Mouse (Mus musculus): ENCODE measurements around the gene AL732309.1. TPM values are rescaled to one million over a fixed set of nuclear protein-coding genes. Genes with fewer than 3 reads are reported as not detected.

AL732309.1 gene
- 5.0 and 5.7 TPM in 2 replicates for polyA plus RNA-seq (2014; fragmentation: Nextera tagmentation; extraction: Ambion mirVana)

GRCm38 (mm10) chr2:25246183-25247072, at the start of gene AL732309.1:
TSS of gene AL732309.1 (minus strand) at chr2:25246863.
- no peak for ATAC-seq (replicated peaks; ENCODE audit: low FRiP score, low TSS enrichment, low read depth)
- H3K4me3 ChIP-seq (ENCODE audit: low read depth, low read length), result no peak within 1 kb of the TSS

GRCm38 (mm10) chr2:25293706-25294105, 47.0 kb upstream of the AL732309.1 start:
- peaks cover 9% of the 10 kb centered on the region; the same call in 1 of the 2 replicates for H3K4me1 ChIP-seq (replicated peaks; ENCODE audit: control insufficient read depth, insufficient read depth, low read length)
- WGBS, result 68% methylated on average over 9 of the region's 9 CpGs
- no peaks in the 10 kb centered on the region for H3K36me3 ChIP-seq (ENCODE audit: control insufficient read depth, insufficient read depth, low read length)
- H3K27ac ChIP-seq (ENCODE audit: low read depth), result no peak overlapping the region
- no peak for DNase-seq (ENCODE audit: low spot score)
- H3K9me3 ChIP-seq (ENCODE audit: control insufficient read depth, low read length), result no peaks in the 10 kb centered on the region
- H3K9ac ChIP-seq (ENCODE audit: low read length), result no peak overlapping the region
- H3K4me2 ChIP-seq (ENCODE audit: low read length), result no peak overlapping the region
- no peak overlapping the region for H3K4me3 ChIP-seq (ENCODE audit: low read depth, low read length)
- ATAC-seq (replicated peaks; ENCODE audit: low FRiP score, low TSS enrichment, low read depth), result no peak
- H3K27me3 ChIP-seq (replicated peaks; ENCODE audit: control insufficient read depth, insufficient read depth, low read length), result peaks cover 59% of the 10 kb centered on the region

More at GRCm38 (mm10) chr2:25246183-25247072, at the start of gene AL732309.1:
- Histone ChIP-seq H3K4me2 (ENCODE audit: low read length) (no peak within 1 kb of the TSS), H3K9ac (ENCODE audit: low read length) (no peak within 1 kb of the TSS), H3K4me1 (replicated peaks; ENCODE audit: control insufficient read depth, insufficient read depth, low read length) (no peaks in the 10 kb centered on the region; the same call in 1 of the 2 replicates), H3K27ac (ENCODE audit: low read depth) (no peak within 1 kb of the TSS), H3K27me3 (replicated peaks; ENCODE audit: control insufficient read depth, insufficient read depth, low read length) (peaks cover 17% of the 10 kb centered on the region), H3K36me3 (ENCODE audit: control insufficient read depth, insufficient read depth, low read length) (peaks cover 34% of the 10 kb centered on the region), H3K9me3 (ENCODE audit: control insufficient read depth, low read length) (no peaks in the 10 kb centered on the region)
- DNase-seq (ENCODE audit: low spot score), result no peak
- 85% methylated on average over 10 of the region's 10 CpGs for WGBS

- Histone ChIP-seq H3K4me1 (replicated peaks; ENCODE audit: control insufficient read depth, insufficient read depth, low read length) (peaks cover 9% of the 10 kb centered on the region; the same call in 1 of the 2 replicates), H3K4me2 (ENCODE audit: low read length) (no peak overlapping the region), H3K4me3 (ENCODE audit: low read depth, low read length) (0 out of 2 replicates have a peak overlapping the region, but pooled peaks have one; percentile 23), H3K9ac (ENCODE audit: low read length) (no peak overlapping the region), H3K36me3 (ENCODE audit: control insufficient read depth, insufficient read depth, low read length) (no peaks in the 10 kb centered on the region), H3K9me3 (ENCODE audit: control insufficient read depth, low read length) (no peaks in the 10 kb centered on the region), H3K27me3 (replicated peaks; ENCODE audit: control insufficient read depth, insufficient read depth, low read length) (peaks cover 67% of the 10 kb centered on the region), H3K27ac (ENCODE audit: low read depth) (no peak overlapping the region)
- DNase-seq (ENCODE audit: low spot score) (peak; percentile 94), ATAC-seq (replicated peaks; ENCODE audit: low FRiP score, low TSS enrichment, low read depth) (no peak)
- 0% methylated on average over 1 of the region's 1 CpGs for WGBS
Measured at GRCm38 (mm10) chr2:25292856-25293255, 46.2 kb upstream of the AL732309.1 start.

DNA sequence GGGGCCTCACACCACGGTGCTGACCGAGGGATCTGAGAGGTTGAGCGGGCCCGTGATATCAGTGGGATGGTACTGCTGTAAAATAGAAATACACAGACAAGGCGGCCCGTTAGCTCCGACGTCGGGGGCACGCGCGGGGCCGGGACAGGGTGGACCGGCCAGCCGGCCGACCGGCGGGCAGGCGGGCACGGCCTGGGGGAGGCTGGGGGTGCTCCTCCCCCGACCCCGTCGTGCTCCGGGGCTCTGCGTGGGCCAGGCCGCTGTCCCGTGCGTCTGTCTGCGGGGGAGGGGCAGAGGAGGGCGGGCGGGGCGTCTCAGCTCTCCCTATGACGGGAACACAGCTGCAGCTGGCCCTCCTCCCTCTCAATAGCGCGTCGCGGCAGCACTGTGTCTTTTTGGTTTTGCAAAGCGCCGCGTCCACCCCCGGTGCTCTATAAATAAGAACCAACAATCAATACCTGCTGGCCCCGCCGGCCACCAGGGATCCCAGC, 45.4 kb upstream of the AL732309.1 start:
- Histone ChIP-seq H3K4me3 (ENCODE audit: low read depth, low read length) (peak overlapping the region; percentile 23), H3K4me1 (replicated peaks; ENCODE audit: control insufficient read depth, insufficient read depth, low read length) (peaks cover 9% of the 10 kb centered on the region; the same call in 1 of the 2 replicates), H3K9me3 (ENCODE audit: control insufficient read depth, low read length) (no peaks in the 10 kb centered on the region), H3K36me3 (ENCODE audit: control insufficient read depth, insufficient read depth, low read length) (no peaks in the 10 kb centered on the region), H3K27me3 (replicated peaks; ENCODE audit: control insufficient read depth, insufficient read depth, low read length) (peaks cover 68% of the 10 kb centered on the region), H3K9ac (ENCODE audit: low read length) (no peak overlapping the region), H3K27ac (ENCODE audit: low read depth) (no peak overlapping the region), H3K4me2 (ENCODE audit: low read length) (peak overlapping the region; percentile 40)
- DNase-seq (ENCODE audit: low spot score), result no peak
- 6% methylated on average over 42 of the region's 43 CpGs for WGBS
- 0 out of 2 replicates have a peak, but pooled peaks have one; percentile 13 for ATAC-seq (replicated peaks; ENCODE audit: low FRiP score, low TSS enrichment, low read depth)

GRCm38 (mm10) chr2:25291184-25292053, 44.8 kb upstream of the AL732309.1 start:
- peak; percentile 55 for DNase-seq (ENCODE audit: low spot score)
- Histone ChIP-seq H3K9me3 (ENCODE audit: control insufficient read depth, low read length) (no peaks in the 10 kb centered on the region), H3K27ac (ENCODE audit: low read depth) (no peak overlapping the region), H3K4me3 (ENCODE audit: low read depth, low read length) (peak overlapping the region; percentile 23; the same call in 1 of the 2 replicates), H3K4me1 (replicated peaks; ENCODE audit: control insufficient read depth, insufficient read depth, low read length) (peaks cover 9% of the 10 kb centered on the region; the same call in 1 of the 2 replicates), H3K36me3 (ENCODE audit: control insufficient read depth, insufficient read depth, low read length) (no peaks in the 10 kb centered on the region), H3K9ac (ENCODE audit: low read length) (no peak overlapping the region), H3K27me3 (replicated peaks; ENCODE audit: control insufficient read depth, insufficient read depth, low read length) (peaks cover 68% of the 10 kb centered on the region), H3K4me2 (ENCODE audit: low read length) (peak overlapping the region; percentile 40; the same call in 1 of the 2 replicates)
- 9% methylated on average over 32 of the region's 32 CpGs for WGBS
- no peak for ATAC-seq (replicated peaks; ENCODE audit: low FRiP score, low TSS enrichment, low read depth)

DNA sequence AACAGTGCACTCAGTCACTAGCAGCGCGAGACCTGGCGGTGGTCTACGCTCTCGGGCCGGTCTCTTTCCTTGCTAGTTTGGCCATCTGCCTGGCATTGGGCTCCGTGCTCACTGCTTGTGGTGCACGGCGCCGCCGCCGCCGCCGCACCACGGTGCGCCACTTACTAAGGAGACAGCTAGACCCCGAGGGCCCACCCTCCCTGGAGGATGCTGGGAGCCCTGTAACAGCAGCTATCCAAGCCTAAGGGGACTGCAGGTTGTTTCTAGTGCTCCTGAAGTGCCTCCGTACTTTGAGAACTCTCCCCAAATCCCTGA, 44.1 kb upstream of the AL732309.1 start:
- H3K4me2 ChIP-seq (ENCODE audit: low read length), result no peak overlapping the region
- peaks cover 63% of the 10 kb centered on the region for H3K27me3 ChIP-seq (replicated peaks; ENCODE audit: control insufficient read depth, insufficient read depth, low read length)
- H3K36me3 ChIP-seq (ENCODE audit: control insufficient read depth, insufficient read depth, low read length), result peaks cover 4% of the 10 kb centered on the region
- no peak overlapping the region for H3K4me3 ChIP-seq (ENCODE audit: low read depth, low read length)
- under 1% methylated on average over 18 of the region's 18 CpGs for WGBS
- H3K9ac ChIP-seq (ENCODE audit: low read length), result no peak overlapping the region
- DNase-seq (ENCODE audit: low spot score) (peak; percentile 63), ATAC-seq (replicated peaks; ENCODE audit: low FRiP score, low TSS enrichment, low read depth) (no peak)
- peaks cover 9% of the 10 kb centered on the region; the same call in 1 of the 2 replicates for H3K4me1 ChIP-seq (replicated peaks; ENCODE audit: control insufficient read depth, insufficient read depth, low read length)
- H3K9me3 ChIP-seq (ENCODE audit: control insufficient read depth, low read length), result no peaks in the 10 kb centered on the region
- H3K27ac ChIP-seq (ENCODE audit: low read depth), result no peak overlapping the region

DNA sequence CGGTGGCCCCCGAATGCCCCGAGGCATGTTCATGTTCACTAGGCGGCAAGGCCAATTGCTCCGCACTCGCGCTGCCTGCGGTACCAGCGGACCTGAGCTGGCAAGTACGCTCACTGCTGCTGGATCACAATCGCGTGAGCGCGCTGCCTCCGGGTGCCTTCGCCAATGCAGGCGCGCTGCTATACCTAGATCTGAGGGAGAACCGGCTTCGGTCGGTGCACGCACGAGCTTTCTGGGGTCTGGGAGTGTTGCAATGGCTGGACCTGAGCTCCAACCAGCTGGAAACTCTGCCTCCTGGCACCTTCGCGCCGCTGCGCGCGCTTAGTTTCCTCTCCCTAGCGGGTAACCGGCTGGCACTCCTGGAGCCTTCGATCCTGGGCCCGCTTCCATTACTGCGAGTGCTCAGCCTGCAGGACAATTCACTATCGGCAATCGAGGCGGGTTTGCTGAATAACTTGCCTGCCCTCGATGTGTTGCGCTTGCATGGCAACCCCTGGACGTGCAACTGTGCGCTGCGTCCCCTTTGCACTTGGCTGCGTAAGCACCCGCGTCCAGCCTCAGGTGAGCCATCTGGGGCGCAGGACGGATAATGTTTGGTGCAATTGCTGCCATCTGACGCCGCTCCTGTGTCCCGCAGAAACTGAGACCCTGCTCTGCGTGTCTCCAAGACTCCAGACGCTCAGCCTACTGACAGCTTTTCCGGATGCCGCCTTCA, 43.6 kb upstream of the AL732309.1 start:
- Histone ChIP-seq H3K4me2 (ENCODE audit: low read length) (peak overlapping the region; percentile 15; the same call in 1 of the 2 replicates), H3K27me3 (replicated peaks; ENCODE audit: control insufficient read depth, insufficient read depth, low read length) (peaks cover 59% of the 10 kb centered on the region), H3K4me1 (replicated peaks; ENCODE audit: control insufficient read depth, insufficient read depth, low read length) (peaks cover 9% of the 10 kb centered on the region; the same call in 1 of the 2 replicates), H3K9ac (ENCODE audit: low read length) (no peak overlapping the region), H3K36me3 (ENCODE audit: control insufficient read depth, insufficient read depth, low read length) (peaks cover 9% of the 10 kb centered on the region), H3K4me3 (ENCODE audit: low read depth, low read length) (no peak overlapping the region), H3K27ac (ENCODE audit: low read depth) (no peak overlapping the region), H3K9me3 (ENCODE audit: control insufficient read depth, low read length) (no peaks in the 10 kb centered on the region)
- WGBS, result 2% methylated on average over 54 of the region's 54 CpGs
- ATAC-seq (replicated peaks; ENCODE audit: low FRiP score, low TSS enrichment, low read depth) (no peak), DNase-seq (ENCODE audit: low spot score) (peak; percentile 60)
